Mouse (Mus musculus) adrenal gland, postnatal 36 days (tissue): Measurements from ENCODE around the gene Apol11b. TPM values are rescaled to one million over a fixed set of nuclear protein-coding genes. Genes with fewer than 3 reads are reported as not detected.

Experiments used
- total RNA-seq, 2 experiments: library from RNA; stranded (reverse); gene quantifications; 2 replicates each; pipeline ENCODE4 v1.2.3; 2021

Gene Apol11b
- total RNA-seq, 2 experiments from 2014 or later = 0.33 to 0.83 TPM

Other genes with a start within 250 kb of the Apol11b start
- gene Apol7a, start 244.2 kb downstream of the Apol11b start, total RNA-seq = not detected
- gene Apol9a, start 232.2 kb downstream of the Apol11b start, total RNA-seq = 1 to 10 TPM; 1.7 to 2.0 TPM
- gene Apol7b, start 195.8 kb downstream of the Apol11b start, total RNA-seq = not detected
- gene Apol10a, start 166.2 kb downstream of the Apol11b start, total RNA-seq = under 1 TPM in 1 of 2 experiments, not detected in 1; 0.10 TPM
- gene Apol11a, start 135.0 kb downstream of the Apol11b start, total RNA-seq = not detected
- not detected for gene Apol7c, start 110.0 kb downstream of the Apol11b start, total RNA-seq
- not detected for gene 1700025B11Rik, start 81.4 kb downstream of the Apol11b start, total RNA-seq
- under 1 TPM; 0.20 to 0.26 TPM for gene Apol10b, start 47.2 kb downstream of the Apol11b start, total RNA-seq
- not detected for gene Gm36245, start 44.0 kb downstream of the Apol11b start, total RNA-seq
- not detected for gene Apol7e, start 55.6 kb upstream of the Apol11b start, total RNA-seq
- 1 to 10 TPM; 1.1 to 1.2 TPM for gene Apol9b, start 85.8 kb upstream of the Apol11b start, total RNA-seq
- not detected for gene Apol8, start 113.7 kb upstream of the Apol11b start, total RNA-seq
- gene Myh9, start 198.9 kb upstream of the Apol11b start, total RNA-seq = 100 to 1,000 TPM; 309 to 387 TPM